Mouse (Mus musculus): ENCODE data around the gene Rab11fip3. TPM values are rescaled to one million over a fixed set of nuclear protein-coding genes. Genes with fewer than 3 reads are reported as not detected.
"Not testable (repeated sequence)": the region's sequence is repeated elsewhere in the genome, so short reads cannot be mapped to it uniquely, and the experiment has no call there.

The Rab11fip3 gene
- 21.2 and 28.6 TPM in 2 replicates for polyA plus RNA-seq (2012; rRNA removed)

DNA sequence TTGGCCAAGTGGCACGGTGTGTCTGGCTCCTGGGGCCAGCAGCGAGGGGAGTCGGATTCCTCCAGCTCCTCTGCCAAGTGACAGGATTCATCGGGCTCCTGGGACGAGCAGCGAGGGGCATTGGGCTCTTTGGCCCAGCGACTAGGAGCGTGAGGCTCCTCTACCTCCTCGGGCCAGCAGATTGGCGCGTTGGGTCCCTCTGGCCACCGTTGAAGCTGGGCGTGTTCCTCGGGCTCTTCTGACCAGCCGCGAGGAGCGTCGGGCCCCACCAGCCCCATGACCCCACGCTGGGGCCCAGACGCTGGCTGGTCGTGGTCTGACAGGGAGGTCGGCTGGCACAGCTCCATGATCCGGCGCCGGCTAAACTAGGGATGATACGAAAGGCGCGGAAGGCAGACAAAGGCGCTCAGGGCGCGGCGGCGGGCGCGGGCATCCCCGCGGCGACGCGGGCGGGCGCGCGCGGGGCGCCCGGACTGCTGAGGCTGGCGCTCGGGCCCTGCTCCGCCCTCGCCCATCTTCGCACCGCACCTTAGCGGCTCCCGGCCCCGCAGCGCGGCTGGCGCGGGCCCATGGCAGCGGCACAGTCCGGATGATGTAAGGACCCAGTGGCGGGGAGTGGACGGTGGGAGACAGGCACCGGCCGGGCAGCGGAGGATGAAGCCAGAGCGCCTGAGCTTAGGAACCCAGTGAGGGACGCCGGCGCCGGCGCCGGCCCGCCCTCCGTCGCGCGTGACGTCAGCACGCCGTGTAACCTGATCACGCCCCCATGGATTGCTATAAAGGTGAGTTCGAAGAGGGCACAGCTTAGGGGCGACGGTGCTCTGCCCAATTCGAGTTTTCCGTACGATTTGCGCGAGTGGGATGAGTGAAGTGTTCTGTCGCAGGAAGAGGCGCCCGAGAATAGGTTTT is at the start of gene Rab11fip3:
Rab11fip3 (minus strand) TSS at position 725 of the 909 bp plus-strand sequence.
- DNase-seq (ENCODE audit: low spot score): peak; percentile 78

DNA sequence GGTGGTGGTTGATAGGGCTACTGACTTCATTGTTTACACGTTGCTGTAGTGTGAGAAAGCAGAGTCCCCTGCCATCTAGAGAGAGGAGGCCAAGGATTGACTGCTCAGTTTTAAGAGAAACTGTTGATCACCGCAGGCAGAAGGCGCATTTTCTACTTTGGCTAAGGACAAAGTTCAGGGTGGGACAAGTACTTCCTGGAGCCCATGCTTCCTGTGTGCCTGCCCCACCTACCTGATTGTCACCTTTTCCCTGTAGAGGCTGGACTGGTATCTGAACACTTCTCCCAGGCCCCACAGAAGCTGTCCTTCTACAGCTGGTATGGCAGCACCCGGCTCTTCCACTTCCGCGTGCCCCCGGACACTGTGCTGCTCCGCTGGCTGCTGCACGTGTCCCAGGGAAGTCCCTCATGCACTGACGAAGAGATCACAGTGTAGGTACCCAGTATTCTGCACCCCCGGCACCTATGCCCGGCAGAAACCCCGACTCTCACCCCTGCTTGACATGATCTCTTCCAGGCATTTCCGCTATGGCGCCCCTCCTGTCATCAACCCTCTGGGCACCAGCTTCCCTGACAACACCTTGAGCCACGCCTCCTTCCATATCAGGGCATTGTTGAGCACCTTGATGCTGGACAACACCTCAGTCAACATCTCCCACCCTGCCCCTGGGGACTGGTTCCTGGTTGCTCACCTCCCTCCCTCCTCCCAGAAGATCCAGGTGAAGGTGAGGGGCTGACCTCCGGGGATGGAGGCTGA is 47.3 kb upstream of the Rab11fip3 start:
- DNase-seq (ENCODE audit: low spot score): no peak

DNA sequence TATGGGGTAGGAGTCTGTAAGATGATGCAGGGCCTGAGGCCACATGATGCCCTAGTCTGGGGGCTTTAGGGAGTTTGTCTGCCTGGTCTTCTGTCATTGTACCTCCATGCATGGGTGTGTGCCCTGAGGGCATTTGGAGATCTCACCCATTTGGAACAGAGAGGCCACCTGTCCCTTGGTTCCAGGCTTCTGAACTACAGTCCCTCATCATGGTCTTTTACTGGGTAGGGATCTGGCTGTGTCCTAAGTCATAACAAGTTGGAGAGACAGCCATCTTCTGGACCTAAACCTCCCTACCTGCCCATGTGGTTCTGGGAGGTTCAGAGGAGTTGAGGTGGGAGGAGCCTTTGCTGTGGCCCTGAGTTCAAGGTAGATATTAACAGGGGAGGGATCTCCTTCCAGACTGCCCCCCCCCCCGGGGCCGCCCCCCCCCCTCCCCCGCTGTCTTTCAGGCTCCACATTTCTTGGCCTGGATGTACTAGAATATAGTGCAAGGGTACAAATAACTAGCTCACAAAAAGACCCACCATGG is 46.7 kb upstream of the Rab11fip3 start:
- no peak for DNase-seq (ENCODE audit: low spot score)

DNA sequence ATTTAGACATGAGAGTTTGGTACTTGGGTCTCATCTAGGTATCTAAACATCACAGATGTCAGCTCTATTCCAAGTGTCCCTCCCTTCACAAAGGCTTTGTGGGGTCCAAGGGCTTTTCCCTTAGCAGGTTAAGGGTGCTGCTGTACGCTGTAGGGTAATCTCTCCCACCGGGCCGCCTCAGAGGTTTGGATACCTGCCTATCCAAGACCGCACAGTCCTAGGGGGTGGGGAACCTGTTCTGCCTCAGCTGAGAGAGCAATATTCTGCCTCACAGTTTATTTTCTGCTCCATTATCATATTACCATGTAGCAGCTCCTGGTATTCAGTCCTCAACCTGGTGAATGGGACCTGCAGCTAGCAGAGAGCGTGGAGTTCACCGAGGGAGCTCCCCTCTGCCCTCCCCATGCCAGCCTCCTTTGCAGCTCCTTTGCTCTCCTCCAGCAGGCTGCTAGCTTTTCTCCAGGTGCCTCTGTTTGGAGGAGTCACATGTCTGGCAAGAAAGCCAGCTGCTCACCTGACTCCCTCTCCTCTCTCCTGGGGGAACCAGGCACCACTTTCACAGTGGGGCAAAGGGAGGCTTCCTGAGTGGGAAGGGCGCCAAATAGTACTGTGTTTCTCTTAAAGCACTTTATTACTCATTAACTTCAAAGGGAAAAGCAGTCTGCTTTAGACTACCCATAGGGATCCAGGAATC is 46.0 kb upstream of the Rab11fip3 start:
- no peak for DNase-seq (ENCODE audit: low spot score)

DNA sequence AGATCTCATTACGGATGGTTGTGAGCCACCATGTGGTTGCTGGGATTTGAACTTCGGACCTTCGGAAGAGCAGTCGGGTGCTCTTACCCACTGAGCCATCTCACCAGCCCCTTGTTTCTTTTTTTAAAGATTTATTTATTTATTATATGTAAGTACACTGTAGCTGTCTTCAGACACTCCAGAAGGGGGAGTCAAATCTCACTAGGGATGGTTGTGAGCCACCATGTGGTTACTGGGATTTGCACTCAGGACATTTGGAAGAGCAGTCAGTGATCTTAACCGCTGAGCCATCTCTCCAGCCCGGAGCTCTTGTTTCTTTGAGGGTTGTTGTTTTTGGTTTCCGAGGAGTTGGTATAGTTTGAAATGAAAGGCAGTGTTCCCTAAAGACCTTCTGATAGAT is 45.1 kb upstream of the Rab11fip3 start:
- DNase-seq (ENCODE audit: low spot score): not testable (repeated sequence)

DNA sequence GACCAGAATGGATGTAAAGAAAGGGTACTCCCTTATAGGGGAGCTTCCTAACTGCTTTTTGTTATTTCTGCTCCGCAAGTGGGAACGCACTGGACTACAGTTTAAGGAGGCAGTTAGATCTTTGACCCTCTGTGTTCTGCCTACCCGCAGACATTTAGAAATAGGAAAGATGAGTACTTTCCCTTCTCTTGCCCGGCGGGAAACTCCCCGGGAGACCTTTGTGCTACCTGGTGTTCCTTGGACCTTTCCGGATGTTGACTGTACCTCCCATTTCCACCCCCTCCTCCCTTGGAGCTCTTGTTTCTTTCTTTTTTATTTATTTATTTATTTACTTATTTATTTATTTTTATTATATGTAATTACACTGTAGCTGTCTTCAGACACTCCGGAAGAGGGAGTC is 44.7 kb upstream of the Rab11fip3 start:
- DNase-seq (ENCODE audit: low spot score): no peak

DNA sequence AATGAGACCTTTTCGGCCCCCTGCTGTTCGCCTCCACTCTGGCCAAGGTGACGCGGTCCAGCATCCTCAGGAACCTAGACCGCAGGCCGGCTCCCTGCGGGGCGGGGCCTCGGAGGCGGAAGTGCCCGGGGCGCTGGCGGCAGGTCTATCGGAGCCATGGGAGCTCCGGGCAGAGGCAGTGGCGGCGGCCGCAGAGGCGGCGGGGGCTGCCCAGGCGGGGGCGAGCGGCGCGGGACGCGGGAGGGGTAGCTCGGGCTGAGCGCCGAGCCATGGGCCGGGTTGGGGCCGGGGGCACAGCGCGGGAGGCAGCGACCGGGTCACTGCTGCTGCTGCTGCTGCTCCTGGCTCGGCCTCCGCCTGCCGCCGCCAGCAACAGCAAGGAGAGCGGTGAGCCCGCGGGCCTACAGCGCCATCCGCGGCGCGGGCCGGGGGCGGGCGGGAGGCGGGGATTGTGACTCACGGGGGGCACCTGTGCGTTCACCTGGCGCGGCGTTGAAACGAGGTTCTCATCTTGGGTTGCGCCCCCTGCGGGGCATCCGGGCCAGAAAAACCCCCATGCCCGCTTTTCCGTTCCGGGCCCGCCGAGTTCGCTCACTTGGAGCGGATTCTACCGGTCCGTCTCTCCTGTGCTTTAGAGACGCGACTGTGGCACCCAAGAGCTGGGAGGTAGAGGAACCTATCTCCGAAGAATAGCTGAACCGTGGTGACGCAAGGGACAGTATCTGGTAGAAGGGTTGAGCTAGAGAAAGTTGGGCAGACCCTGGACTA is 44.0 kb upstream of the Rab11fip3 start, which contains the start of gene Tmem8:
Tmem8 (plus strand) TSS at position 119 of the 768 bp plus-strand sequence.
- peak; percentile 73 for DNase-seq (ENCODE audit: low spot score)

DNA sequence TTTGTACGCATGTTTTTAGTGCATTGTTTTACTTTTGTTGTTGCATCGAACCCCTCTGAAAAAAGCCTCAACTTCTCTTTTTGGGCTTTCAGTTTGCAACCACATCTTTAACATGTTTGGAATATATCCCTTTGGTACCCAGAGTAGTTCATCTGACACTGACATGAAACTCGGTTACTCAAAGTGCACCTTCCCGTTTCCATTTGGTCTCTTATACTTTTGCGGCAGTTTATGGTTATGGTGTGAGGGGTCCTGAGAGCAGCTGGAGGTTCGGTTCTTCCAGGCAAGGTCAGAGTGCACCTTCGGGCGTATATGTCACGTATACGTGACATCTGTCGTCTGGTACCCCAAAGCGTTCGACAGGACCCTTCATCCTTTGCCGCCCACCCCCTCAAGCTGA is 43.4 kb upstream of the Rab11fip3 start:
- no peak for DNase-seq (ENCODE audit: low spot score)

DNA sequence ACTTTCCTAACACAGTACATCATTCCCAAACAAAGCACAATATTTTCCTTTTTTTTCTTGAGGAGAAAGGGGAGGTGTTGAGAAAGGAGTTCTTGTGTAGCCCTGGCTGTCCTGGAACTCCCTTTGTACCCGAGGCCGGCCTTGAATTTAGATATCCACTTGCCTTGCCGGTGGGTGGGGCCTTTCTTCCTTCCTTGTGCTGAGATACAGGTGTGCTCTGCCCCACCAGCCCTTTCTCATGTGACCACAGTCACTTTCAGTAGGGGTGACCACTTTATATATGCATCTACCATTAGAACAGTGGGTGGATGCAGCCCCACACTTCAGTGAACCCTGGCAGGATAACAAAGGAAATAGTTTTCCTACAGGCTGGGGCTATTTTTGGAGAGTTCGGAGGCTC is 42.4 kb upstream of the Rab11fip3 start:
- DNase-seq (ENCODE audit: low spot score): no peak

DNA sequence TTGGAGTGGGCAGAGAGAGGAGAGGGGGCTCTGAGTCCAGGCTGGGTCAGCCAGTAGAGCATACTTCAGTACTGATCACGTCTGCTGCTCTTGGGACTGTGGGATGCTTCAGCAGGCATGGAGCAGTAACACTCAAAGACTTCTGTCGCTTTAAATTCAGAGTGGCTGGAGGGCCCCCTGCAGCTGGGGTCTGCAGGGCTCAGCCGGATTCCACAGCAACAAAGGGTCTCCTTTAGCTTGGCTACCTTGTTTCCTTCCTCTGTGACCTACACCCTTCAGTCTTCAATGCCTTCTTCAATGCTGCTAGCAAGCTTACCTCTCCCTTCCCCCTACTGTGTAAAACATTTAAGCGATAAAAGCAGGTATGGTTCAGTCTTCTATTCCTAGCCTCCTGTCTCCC is 41.7 kb upstream of the Rab11fip3 start:
- DNase-seq (ENCODE audit: low spot score): no peak

DNA sequence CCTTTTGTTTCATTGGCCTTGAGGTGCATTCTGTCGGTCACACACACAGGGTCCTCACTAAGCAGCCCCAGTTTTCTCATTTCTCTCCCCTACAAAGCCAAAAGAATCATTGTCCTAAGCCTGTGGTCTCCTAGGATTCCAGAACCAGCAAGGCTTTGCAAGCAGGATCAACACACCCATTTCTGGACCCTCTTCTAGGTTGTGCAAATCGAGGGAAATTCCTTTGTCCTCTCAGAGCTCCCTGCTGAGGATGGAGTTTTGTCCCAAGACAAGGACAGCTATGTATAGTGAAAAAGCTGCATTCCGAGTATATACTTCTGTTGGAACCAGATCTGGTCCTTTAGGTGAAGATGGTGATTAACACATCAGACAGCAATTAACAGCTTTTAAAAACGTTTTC is 40.8 kb upstream of the Rab11fip3 start:
- no peak for DNase-seq (ENCODE audit: low spot score)

DNA sequence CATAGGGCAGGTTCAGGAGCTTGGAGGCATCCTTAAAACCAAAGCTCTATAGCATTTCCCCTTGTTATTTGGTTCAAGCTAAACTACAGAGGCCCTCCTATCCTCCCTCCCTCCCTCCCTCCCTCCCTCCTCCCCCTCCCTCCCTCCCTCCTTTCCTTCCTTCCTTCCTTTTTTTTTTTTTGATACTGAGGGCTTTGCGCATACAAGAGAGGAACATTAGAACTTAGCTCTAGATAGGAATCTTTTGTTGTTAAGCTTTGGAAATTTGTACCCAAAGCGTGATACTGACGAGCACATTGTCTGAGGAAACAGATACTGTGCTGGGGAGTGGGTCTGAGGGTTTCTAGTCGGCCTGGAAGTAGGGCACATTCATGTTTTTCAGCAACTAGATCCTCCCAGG is 36.3 kb upstream of the Rab11fip3 start:
- no peak for DNase-seq (ENCODE audit: low spot score)

DNA sequence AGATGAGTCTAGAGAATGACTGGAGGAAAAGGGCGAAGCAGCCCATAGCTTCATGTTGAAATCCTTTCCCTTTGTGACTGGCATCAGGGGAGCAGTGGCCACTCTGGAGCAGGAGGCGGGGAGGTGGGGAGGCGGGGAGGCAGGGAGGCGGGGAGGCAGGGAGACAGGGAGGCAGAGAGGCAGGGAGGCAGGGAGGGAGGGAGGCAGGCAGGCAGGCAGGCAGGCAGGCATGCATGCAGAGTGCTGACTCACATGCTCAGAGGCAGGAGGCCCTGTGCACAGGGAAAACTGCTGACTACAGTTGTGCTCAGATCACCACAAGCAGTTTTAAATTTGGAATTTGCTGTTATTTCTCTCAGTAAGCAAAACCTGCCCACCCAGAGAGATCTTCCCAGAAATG is 32.1 kb upstream of the Rab11fip3 start:
- DNase-seq (ENCODE audit: low spot score): no peak

DNA sequence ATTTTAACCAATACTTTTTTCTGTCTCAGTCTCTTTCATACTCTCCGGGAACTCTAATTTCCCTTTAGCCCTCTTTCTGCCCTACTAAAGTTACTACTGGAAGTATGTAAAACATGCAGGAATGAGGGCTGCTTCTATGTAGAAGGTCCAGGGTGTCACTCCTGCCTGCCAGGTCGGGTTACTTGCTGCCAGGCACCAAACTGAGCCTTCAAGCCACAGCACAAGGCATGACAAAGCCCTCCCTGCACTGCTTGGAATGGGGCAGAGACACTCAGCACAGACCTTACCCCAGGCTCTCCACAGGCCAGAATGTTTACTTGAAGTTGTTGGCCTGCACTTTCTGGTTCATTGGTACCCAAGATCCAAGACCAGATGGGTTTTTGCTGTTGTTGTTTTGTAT is 30.8 kb upstream of the Rab11fip3 start:
- no peak for DNase-seq (ENCODE audit: low spot score)

DNA sequence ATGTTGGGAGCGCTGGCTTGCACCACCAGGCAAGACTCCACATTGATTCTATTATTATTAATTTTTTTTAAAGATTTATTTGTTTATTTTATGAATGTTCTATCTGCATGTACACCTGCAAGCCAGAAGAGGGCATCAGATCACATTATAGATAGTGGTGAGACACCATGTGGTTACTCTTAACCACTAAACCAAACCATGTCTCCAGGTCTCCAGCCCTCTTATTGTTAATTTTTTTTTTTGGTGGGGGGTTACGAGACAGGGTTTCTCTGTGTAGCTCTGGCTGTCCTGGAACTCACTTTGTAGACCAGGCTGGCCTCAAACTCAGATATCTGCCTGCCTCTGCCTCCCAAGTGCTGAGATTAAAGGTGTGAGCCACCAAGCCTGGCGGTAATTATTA is 30.0 kb upstream of the Rab11fip3 start:
- not testable (repeated sequence) for DNase-seq (ENCODE audit: low spot score)

DNA sequence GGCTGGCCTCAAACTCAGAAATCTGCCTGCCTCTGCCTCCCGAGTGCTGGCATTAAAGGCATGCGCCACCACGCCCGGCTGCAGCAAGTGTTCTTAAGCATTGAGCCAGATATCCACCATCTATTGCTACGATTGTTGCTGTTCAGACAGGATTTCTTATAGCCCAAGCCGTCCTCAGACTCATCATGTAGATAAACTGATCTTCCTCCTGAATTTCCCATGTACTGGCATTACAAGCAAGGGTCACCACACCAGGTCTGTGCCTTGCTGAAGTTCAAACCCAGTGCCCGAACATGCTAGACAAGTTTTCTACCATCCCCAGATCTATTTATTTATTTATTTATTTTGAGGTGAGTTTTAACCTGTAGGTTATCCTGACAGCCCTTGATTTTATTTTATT is 29.1 kb upstream of the Rab11fip3 start:
- no peak for DNase-seq (ENCODE audit: low spot score)

DNA sequence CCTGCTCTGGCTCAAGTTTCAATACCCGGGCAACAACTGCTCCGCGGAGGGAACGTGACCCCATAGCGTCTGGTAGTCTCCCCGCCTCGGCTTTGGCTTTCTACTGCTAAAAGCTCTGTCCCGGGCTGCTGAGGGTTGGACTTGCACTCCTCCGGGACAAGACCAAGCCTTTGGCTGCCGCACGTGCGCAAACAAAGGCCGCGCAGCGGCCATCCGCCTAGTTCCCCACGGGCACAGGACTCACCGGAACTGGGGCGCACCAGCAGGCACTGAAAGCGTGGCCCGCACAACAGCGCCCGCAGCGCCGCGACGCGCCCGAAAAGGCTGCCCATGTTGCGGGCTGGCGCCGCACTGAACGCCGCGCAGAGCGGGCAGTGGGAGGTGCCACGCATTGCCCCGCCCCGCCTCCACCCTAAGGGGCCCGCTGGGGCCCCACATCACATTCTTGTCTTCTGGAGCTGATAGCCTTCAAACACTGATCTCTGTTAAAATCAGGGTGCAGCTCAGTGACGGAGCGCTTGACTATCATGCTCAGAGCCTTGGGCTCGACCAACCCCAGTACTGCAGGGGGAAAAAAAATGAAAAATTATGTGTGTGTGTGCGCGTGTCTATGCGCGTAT is 25.9 kb upstream of the Rab11fip3 start, which contains the start of gene Nme4:
Nme4 (minus strand) TSS at position 482 of the 620 bp plus-strand sequence.
- peak; percentile 44 for DNase-seq (ENCODE audit: low spot score)

DNA sequence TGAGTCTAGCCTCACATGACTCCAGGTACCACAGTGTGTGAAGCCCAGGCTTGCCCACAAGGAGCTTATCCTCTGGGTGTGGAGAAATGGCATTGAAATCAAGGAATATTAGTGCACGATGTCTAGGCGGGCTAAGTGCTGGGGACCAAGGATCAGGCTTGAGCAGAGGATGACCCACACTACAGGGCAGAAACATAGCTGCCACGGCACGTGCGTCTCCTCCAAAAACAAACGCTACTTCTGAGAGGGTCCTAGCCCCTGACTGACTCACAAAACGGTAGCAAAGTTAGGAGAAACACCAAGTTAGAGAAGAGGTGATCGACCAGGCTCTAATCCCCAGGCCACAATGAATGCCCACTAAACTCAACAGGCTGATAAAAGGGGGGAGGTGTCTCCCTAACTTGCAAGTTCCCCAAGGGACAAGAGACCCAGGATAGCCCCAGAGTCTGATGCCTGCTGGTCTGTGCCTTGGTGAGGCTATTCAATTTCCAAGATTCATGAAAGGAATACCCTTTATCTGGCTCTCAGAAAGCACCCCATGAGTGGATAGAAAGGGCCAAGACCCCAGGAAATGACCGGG is 25.3 kb upstream of the Rab11fip3 start:
- no peak for DNase-seq (ENCODE audit: low spot score)

DNA sequence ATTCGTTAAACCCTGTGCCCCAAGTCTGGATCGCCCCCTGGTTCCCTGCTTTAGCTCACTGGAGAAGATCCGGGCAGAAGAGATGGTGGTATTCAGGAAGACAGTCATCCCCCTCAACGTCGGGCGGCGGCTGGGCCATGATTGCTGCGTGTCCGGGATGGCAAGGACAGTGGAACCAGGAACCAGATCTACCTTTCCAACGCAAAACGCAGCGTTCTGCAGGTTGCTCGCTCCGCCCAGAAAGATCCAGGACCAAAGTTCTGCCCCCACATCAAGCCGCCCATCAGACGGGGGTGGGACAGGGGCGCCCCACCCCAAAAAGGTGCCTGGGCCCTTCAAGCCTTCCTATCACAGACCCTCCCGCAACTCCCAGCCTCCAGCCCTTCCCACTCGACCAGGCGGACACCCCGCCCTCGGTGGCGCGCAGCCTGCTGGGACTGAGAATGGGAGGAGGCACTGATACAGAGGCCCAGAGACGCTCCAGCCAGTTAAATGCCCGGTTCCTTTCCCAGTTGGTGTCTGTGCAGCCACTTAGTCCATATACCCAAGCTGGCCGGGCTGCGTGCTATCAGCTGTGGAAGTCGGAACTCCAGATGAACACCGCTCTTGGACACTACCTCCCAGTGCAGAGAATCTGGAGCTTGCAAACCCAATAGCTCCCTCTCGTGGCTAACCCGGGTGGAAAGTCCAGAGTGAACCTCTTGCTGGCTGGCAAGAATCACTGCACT is 20.7 kb upstream of the Rab11fip3 start, which contains the start of gene Decr2:
Decr2 (minus strand) TSS at position 433 of the 728 bp plus-strand sequence.
- peak; percentile 82 for DNase-seq (ENCODE audit: low spot score)

All from urinary bladder, adult 2 months (tissue).